Mouse (Mus musculus): ENCODE data around the gene Actn1. TPM values are rescaled to one million over a fixed set of nuclear protein-coding genes. Genes with fewer than 3 reads are reported as not detected.
A peak's percentile ranks its signal among the peaks of the same experiment; 100 is the strongest.

The Actn1 gene
- polyA plus RNA-seq, 1 experiment from 2014 or later, result 46.0 TPM

DNA sequence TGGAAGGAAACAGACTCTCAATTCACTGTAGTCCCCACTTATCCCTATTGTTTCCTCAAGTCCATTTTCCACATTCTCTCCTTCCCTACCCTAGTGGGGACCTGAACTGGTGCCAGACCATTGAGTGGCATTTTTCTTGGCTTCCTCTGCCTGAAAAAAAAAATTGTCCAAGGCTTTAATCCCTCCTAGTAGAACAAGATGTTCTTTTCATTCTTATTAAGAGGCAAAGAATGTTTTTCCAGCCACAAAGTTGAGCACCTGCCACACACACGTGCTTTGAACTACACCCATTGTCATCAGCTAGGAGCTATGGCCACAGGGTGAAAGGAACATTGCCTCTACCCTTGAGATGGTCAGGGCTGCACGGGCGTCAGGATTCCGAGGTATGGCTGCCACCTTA lies 56.9 kb downstream of the Actn1 start:
- no peak overlapping the region for H3K27ac ChIP-seq (replicated peaks; ENCODE audit: low read depth, low read length)
- H3K4me2 ChIP-seq (ENCODE audit: low read depth, severe bottlenecking), result no peak overlapping the region
- ATAC-seq (ENCODE audit: insufficient number of reproducible peaks, low FRiP score, low TSS enrichment, low read depth) (no peak), DNase-seq (ENCODE audit: low spot score) (no peak)
- 0 out of 2 replicates have a peak, but pooled peaks cover 4% of the 10 kb centered on the region for H3K9me3 ChIP-seq (ENCODE audit: control insufficient read depth, low read length)
- 89% methylated on average over 4 of the region's 4 CpGs for WGBS
- H3K36me3 ChIP-seq (ENCODE audit: control insufficient read depth, insufficient read depth, low read length), result peaks cover 8% of the 10 kb centered on the region
- H3K27me3 ChIP-seq (ENCODE audit: control insufficient read depth, insufficient read depth, low read length), result no peaks in the 10 kb centered on the region
- no peak overlapping the region for H3K4me3 ChIP-seq (ENCODE audit: low read depth, low read length)
- H3K4me1 ChIP-seq (ENCODE audit: control insufficient read depth, insufficient read depth, low read length), result 0 out of 2 replicates have a peak, but pooled peaks cover 2% of the 10 kb centered on the region
- H3K9ac ChIP-seq (ENCODE audit: low read length), result no peak overlapping the region

- no peak overlapping the region for H3K4me2 ChIP-seq (ENCODE audit: low read depth, severe bottlenecking)
- H3K36me3 ChIP-seq (ENCODE audit: control insufficient read depth, insufficient read depth, low read length), result peaks cover 11% of the 10 kb centered on the region
- no peak overlapping the region for H3K9ac ChIP-seq (ENCODE audit: low read length)
- no peak overlapping the region for H3K27ac ChIP-seq (replicated peaks; ENCODE audit: low read depth, low read length)
- H3K9me3 ChIP-seq (ENCODE audit: control insufficient read depth, low read length), result 0 out of 2 replicates have a peak, but pooled peaks cover 4% of the 10 kb centered on the region
- no peak overlapping the region for H3K4me3 ChIP-seq (ENCODE audit: low read depth, low read length)
- no peaks in the 10 kb centered on the region for H3K27me3 ChIP-seq (ENCODE audit: control insufficient read depth, insufficient read depth, low read length)
- ATAC-seq (ENCODE audit: insufficient number of reproducible peaks, low FRiP score, low TSS enrichment, low read depth) (no peak), DNase-seq (ENCODE audit: low spot score) (no peak)
- 78% methylated on average over 2 of the region's 2 CpGs for WGBS
- 0 out of 2 replicates have a peak, but pooled peaks cover 2% of the 10 kb centered on the region for H3K4me1 ChIP-seq (ENCODE audit: control insufficient read depth, insufficient read depth, low read length)
Observed at GRCm38 (mm10) chr12:80199738-80200137, 60.4 kb downstream of the Actn1 start.

DNA sequence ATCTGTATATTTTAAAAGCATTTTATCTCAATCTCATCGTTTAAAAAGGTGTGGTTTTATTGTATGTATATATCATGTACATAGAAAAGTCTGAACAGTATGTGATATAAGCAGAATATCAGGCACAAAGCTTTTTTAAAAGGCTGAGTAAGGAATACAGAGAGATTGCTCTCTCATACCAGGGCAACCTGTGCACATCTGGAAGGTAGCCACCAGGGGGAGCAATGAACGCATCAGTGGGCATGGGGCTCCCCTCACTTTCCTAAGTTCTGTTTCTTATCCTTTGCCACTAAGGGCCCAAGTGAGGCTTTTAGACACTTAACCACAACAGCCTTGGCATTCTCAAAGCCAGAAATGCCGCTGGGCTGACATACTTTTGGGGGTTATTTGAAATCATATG lies 61.7 kb downstream of the Actn1 start:
- Histone ChIP-seq H3K4me1 (ENCODE audit: control insufficient read depth, insufficient read depth, low read length) (0 out of 2 replicates have a peak, but pooled peaks cover 2% of the 10 kb centered on the region), H3K9ac (ENCODE audit: low read length) (no peak overlapping the region), H3K4me3 (ENCODE audit: low read depth, low read length) (no peak overlapping the region), H3K27me3 (ENCODE audit: control insufficient read depth, insufficient read depth, low read length) (no peaks in the 10 kb centered on the region), H3K27ac (replicated peaks; ENCODE audit: low read depth, low read length) (no peak overlapping the region), H3K36me3 (ENCODE audit: control insufficient read depth, insufficient read depth, low read length) (peaks cover 11% of the 10 kb centered on the region), H3K4me2 (ENCODE audit: low read depth, severe bottlenecking) (no peak overlapping the region), H3K9me3 (ENCODE audit: control insufficient read depth, low read length) (0 out of 2 replicates have a peak, but pooled peaks cover 4% of the 10 kb centered on the region)
- peak; percentile 86 for DNase-seq (ENCODE audit: low spot score)
- 30% methylated on average over 3 of the region's 3 CpGs for WGBS
- no peak for ATAC-seq (ENCODE audit: insufficient number of reproducible peaks, low FRiP score, low TSS enrichment, low read depth)

DNA sequence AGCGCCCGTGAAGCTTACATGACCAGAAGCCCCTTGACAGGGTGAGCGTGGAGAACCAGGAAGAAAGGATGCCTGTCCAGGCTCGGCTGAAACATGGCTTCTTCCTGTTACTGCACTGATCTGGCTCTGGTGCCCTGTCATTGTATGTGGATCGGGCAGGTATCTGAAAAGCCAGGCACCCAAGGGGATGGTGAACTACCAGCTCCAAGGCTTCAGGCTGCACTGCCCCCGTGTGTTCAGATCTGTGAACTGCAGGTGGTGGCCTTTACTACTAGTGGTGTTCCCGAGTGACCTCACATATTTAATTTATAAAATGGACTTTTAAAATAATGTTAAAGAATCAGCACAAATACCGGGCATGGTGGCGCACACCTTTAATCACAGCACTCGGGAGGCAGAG lies 62.8 kb downstream of the Actn1 start:
- 81% methylated on average over 10 of the region's 10 CpGs for WGBS
- ATAC-seq (ENCODE audit: insufficient number of reproducible peaks, low FRiP score, low TSS enrichment, low read depth) (no peak), DNase-seq (ENCODE audit: low spot score) (peak; percentile 83)

GRCm38 (mm10) chr12:80191806-80192205 lies 68.4 kb downstream of the Actn1 start:
- peaks cover 15% of the 10 kb centered on the region for H3K36me3 ChIP-seq (ENCODE audit: control insufficient read depth, insufficient read depth, low read length)

More for the DNA sequence above, 62.8 kb downstream of the Actn1 start:
- no peak overlapping the region for H3K4me2 ChIP-seq (ENCODE audit: low read depth, severe bottlenecking)
- H3K9ac ChIP-seq (ENCODE audit: low read length), result no peak overlapping the region
- no peak overlapping the region for H3K4me3 ChIP-seq (ENCODE audit: low read depth, low read length)
- 0 out of 2 replicates have a peak, but pooled peaks cover 2% of the 10 kb centered on the region for H3K4me1 ChIP-seq (ENCODE audit: control insufficient read depth, insufficient read depth, low read length)
- no peak overlapping the region for H3K27ac ChIP-seq (replicated peaks; ENCODE audit: low read depth, low read length)
- H3K36me3 ChIP-seq (ENCODE audit: control insufficient read depth, insufficient read depth, low read length), result peaks cover 13% of the 10 kb centered on the region
- 0 out of 2 replicates have a peak, but pooled peaks cover 4% of the 10 kb centered on the region for H3K9me3 ChIP-seq (ENCODE audit: control insufficient read depth, low read length)
- H3K27me3 ChIP-seq (ENCODE audit: control insufficient read depth, insufficient read depth, low read length), result no peaks in the 10 kb centered on the region

GRCm38 (mm10) chr12:80191371-80191770 lies 68.8 kb downstream of the Actn1 start:
- no peak overlapping the region for H3K9ac ChIP-seq (ENCODE audit: low read length)
- no peak for DNase-seq (ENCODE audit: low spot score)
- no peaks in the 10 kb centered on the region for H3K4me1 ChIP-seq (ENCODE audit: control insufficient read depth, insufficient read depth, low read length)
- H3K27ac ChIP-seq (replicated peaks; ENCODE audit: low read depth, low read length), result no peak overlapping the region
- no peaks in the 10 kb centered on the region for H3K27me3 ChIP-seq (ENCODE audit: control insufficient read depth, insufficient read depth, low read length)
- WGBS, result 72% methylated on average over 6 of the region's 6 CpGs
- no peak for ATAC-seq (ENCODE audit: insufficient number of reproducible peaks, low FRiP score, low TSS enrichment, low read depth)
- no peak overlapping the region for H3K4me3 ChIP-seq (ENCODE audit: low read depth, low read length)
- no peaks in the 10 kb centered on the region for H3K9me3 ChIP-seq (ENCODE audit: control insufficient read depth, low read length)
- H3K36me3 ChIP-seq (ENCODE audit: control insufficient read depth, insufficient read depth, low read length), result peaks cover 15% of the 10 kb centered on the region
- no peak overlapping the region for H3K4me2 ChIP-seq (ENCODE audit: low read depth, severe bottlenecking)

More at GRCm38 (mm10) chr12:80191806-80192205, 68.4 kb downstream of the Actn1 start:
- Histone ChIP-seq H3K4me1 (ENCODE audit: control insufficient read depth, insufficient read depth, low read length) (no peaks in the 10 kb centered on the region), H3K9ac (ENCODE audit: low read length) (no peak overlapping the region), H3K4me3 (ENCODE audit: low read depth, low read length) (no peak overlapping the region), H3K9me3 (ENCODE audit: control insufficient read depth, low read length) (no peaks in the 10 kb centered on the region), H3K27ac (replicated peaks; ENCODE audit: low read depth, low read length) (no peak overlapping the region), H3K4me2 (ENCODE audit: low read depth, severe bottlenecking) (no peak overlapping the region), H3K27me3 (ENCODE audit: control insufficient read depth, insufficient read depth, low read length) (no peaks in the 10 kb centered on the region)
- 78% methylated on average over 5 of the region's 5 CpGs for WGBS
- DNase-seq (ENCODE audit: low spot score) (no peak), ATAC-seq (ENCODE audit: insufficient number of reproducible peaks, low FRiP score, low TSS enrichment, low read depth) (no peak)

DNA sequence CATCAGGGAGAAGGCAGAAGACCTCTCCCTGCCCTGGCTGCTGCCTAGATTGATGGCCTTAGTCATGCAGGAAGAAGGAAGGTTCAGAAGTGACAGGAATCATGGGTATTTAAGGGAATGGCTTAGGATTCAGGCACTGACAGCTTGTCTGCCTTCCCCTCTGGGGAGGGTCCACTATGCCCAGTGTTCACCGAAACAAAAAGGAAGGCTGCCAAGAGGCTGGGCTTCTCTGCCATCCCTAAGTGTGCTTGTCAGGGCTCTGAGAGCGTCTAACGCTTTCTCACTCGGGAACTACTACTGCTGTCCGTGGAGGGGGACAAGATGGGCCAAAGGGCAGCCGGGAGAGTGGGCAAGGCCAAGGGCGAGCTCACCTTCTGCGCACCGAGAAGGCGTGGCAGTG lies 69.3 kb downstream of the Actn1 start:
- no peak for DNase-seq (ENCODE audit: low spot score)
- H3K36me3 ChIP-seq (ENCODE audit: control insufficient read depth, insufficient read depth, low read length), result peaks cover 15% of the 10 kb centered on the region
- no peaks in the 10 kb centered on the region for H3K27me3 ChIP-seq (ENCODE audit: control insufficient read depth, insufficient read depth, low read length)
- no peak overlapping the region for H3K4me3 ChIP-seq (ENCODE audit: low read depth, low read length)
- no peak overlapping the region for H3K9ac ChIP-seq (ENCODE audit: low read length)
- no peak overlapping the region for H3K4me2 ChIP-seq (ENCODE audit: low read depth, severe bottlenecking)
- no peaks in the 10 kb centered on the region for H3K9me3 ChIP-seq (ENCODE audit: control insufficient read depth, low read length)
- ATAC-seq (ENCODE audit: insufficient number of reproducible peaks, low FRiP score, low TSS enrichment, low read depth), result no peak
- H3K4me1 ChIP-seq (ENCODE audit: control insufficient read depth, insufficient read depth, low read length), result no peaks in the 10 kb centered on the region
- WGBS, result 87% methylated on average over 10 of the region's 10 CpGs
- H3K27ac ChIP-seq (replicated peaks; ENCODE audit: low read depth, low read length), result no peak overlapping the region

GRCm38 (mm10) chr12:80184041-80184440 lies 76.1 kb downstream of the Actn1 start:
- ATAC-seq (ENCODE audit: insufficient number of reproducible peaks, low FRiP score, low TSS enrichment, low read depth) (no peak), DNase-seq (ENCODE audit: low spot score) (no peak)
- WGBS, result 93% methylated on average over 5 of the region's 5 CpGs
- Histone ChIP-seq H3K27me3 (ENCODE audit: control insufficient read depth, insufficient read depth, low read length) (no peaks in the 10 kb centered on the region), H3K9me3 (ENCODE audit: control insufficient read depth, low read length) (no peaks in the 10 kb centered on the region), H3K4me3 (ENCODE audit: low read depth, low read length) (no peak overlapping the region), H3K9ac (ENCODE audit: low read length) (no peak overlapping the region), H3K4me1 (ENCODE audit: control insufficient read depth, insufficient read depth, low read length) (no peaks in the 10 kb centered on the region), H3K36me3 (ENCODE audit: control insufficient read depth, insufficient read depth, low read length) (peaks cover 10% of the 10 kb centered on the region), H3K27ac (replicated peaks; ENCODE audit: low read depth, low read length) (no peak overlapping the region), H3K4me2 (ENCODE audit: low read depth, severe bottlenecking) (no peak overlapping the region)

DNA sequence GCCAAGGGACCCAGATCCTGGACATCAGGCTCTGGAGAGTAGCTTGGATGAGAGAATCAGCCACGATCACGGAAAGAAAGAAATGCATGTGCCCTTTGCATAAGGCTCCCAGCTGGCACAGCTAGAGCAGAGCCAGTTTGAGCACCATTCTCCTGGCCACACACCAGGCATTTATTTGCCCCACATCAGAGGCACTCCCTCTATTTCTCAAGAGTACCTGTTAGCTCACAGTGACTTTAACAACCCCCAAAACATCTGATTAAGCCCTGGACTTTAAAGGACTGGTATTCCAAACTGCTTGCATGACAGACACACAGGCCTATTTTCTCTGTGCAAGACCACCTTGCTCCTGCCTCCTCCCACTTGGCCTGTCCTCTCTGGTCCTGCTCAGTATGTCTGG lies 78.3 kb downstream of the Actn1 start:
- DNase-seq (ENCODE audit: low spot score), result no peak
- Histone ChIP-seq H3K9ac (ENCODE audit: low read length) (no peak overlapping the region), H3K36me3 (ENCODE audit: control insufficient read depth, insufficient read depth, low read length) (peaks cover 12% of the 10 kb centered on the region; the same call in 1 of the 2 replicates), H3K27ac (replicated peaks; ENCODE audit: low read depth, low read length) (no peak overlapping the region), H3K27me3 (ENCODE audit: control insufficient read depth, insufficient read depth, low read length) (no peaks in the 10 kb centered on the region), H3K4me2 (ENCODE audit: low read depth, severe bottlenecking) (no peak overlapping the region), H3K4me1 (ENCODE audit: control insufficient read depth, insufficient read depth, low read length) (no peaks in the 10 kb centered on the region), H3K4me3 (ENCODE audit: low read depth, low read length) (no peak overlapping the region), H3K9me3 (ENCODE audit: control insufficient read depth, low read length) (no peaks in the 10 kb centered on the region)
- ATAC-seq (ENCODE audit: insufficient number of reproducible peaks, low FRiP score, low TSS enrichment, low read depth), result no peak
- 93% methylated on average over 2 of the region's 2 CpGs for WGBS

Measured in limb, embryonic 11.5 days (tissue).